Mouse (Mus musculus): ENCODE results near the gene Ankrd40.
A peak's percentile ranks its signal among the peaks of the same experiment; 100 is the strongest.

The Ankrd40 gene

GRCm38 (mm10) chr11:94323271-94323925, 4.4 kb upstream of the Ankrd40 start:
- DNase-seq (ENCODE audit: low spot score in 2 of 2): no peak

DNA sequence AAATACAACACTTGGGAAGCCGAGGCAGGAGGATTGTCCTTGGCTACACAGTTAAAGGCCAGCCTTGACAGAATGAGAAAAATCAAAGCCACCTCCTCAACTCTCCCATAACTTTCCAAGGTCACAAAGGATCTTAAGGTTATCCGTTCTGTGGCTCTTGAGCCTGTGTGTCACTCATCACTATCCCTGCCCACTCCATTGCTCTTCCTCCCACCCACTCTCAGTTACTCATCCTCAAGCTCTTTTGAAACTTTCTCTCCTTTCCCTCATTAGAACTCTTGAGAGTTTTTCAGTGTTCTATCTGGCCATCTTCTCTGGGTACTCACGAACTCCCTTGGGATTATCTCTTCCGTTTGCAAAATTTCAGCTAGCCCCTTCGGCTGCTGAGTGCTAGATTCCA, 3.2 kb upstream of the Ankrd40 start:
- no peak for DNase-seq (ENCODE audit: low spot score in 2 of 2)

- DNase-seq (ENCODE audit: low spot score in 2 of 2): no peak
Observed at GRCm38 (mm10) chr11:94326961-94327411, 815 bp upstream of the Ankrd40 start.

DNA sequence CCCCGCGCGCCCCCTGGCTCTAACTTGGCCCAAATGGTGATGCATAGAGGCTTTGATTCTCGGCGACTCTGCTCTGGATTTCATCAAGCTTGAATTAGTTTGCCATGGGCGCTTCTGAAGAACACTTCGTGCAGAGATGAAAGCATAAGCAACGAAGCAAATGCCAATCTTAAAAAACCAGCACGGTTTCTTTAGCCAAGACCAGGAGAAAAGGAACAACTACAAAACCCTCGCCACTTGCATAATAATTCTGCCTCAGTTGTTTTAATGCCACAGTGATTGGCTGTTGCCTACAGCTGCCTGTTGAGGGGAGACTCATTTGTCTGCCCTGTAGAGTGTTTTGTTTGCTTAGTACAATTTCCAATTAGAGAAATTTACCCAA, 834 bp downstream of the Ankrd40 start:
- DNase-seq (ENCODE audit: low spot score in 2 of 2): peak in 1 of 2 experiments; percentile 51

- DNase-seq (ENCODE audit: low spot score in 2 of 2): peak; percentile 55 to 76
Observed at GRCm38 (mm10) chr11:94329270-94329891, 1.6 kb downstream of the Ankrd40 start.

DNA sequence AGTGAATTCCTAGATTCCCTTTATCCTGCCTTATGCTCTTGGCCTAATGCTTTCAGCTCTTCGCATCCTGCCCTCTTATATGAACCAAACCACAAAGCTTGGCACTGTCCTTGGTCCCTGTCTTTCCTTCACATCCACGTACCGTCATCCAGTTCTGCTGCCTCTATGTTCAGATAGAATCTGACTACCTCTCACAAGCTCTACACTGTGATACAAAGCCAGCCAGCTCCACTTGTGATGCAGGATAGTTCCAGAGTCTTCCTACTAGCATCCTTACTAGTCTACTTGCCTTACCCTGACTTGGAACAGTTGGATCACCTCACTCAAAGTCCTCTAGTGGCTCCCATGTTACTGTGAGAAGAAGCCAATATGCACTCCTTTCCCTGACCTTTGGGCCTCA, 2.4 kb downstream of the Ankrd40 start:
- DNase-seq (ENCODE audit: low spot score in 2 of 2): no peak

DNA sequence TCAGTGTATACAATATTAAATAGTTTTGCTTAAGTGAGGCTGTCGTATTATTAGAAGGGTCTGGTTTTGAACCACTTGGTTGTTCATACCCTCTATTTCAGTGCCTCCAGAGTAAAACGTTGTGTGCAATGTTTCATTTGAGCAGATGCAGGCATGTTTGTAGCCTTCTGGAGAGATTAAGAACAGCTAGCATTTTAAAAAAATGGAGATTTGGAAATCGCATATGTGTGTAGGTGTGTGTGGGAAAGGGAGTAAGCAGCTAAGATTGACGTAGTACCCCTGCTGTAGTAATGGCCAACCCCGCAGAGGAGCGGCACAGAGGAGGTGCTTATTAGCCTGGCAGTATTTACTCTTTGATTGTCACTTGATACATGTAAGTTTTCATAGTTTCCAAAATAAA, 4.9 kb downstream of the Ankrd40 start:
- DNase-seq (ENCODE audit: low spot score in 2 of 2): no peak

DNA sequence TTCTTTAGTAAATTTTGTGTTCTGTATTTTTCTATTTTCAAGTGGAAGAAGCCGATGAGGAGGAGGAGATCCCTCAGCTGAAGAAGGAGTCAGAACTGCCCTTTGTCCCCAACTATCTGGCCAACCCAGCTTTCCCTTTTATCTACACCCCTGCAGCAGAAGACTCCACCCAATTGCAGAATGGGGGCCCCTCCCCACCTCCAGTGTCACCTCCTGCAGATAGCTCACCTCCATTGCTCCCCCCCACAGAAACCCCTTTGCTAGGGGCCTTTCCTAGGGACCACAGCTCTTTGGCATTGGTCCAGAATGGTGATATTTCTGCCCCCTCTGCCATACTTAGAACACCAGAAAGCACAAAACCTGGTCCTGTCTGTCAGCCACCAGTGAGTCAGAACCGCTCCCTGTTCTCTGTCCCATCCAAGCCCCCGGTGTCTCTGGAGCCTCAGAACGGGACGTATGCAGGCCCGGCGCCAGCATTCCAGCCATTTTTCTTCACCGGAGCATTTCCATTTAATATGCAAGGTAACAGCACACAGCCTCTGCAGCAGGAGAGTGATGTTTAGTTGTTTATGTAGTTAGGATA, 6.7 kb downstream of the Ankrd40 start:
- no peak for DNase-seq (ENCODE audit: low spot score in 2 of 2)

DNA sequence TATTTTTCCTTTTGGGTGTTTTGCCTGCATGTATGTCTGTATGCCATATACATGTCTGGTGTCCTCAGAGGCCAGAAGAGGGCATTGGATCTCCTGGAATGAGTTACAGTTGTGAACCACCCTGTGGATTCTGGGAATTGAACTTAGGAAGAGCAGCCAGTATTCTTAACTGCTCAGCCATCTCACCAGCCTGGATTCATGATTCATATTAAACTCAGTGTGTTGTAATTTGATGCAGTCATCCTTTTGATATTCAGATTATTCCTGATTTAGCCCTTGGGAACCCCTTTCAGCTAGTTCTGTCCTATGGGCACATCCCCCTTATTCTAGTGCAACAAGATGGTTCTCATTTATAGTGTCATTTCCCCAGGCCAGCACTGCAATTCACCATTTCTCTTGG, 8.8 kb downstream of the Ankrd40 start:
- DNase-seq (ENCODE audit: low spot score in 2 of 2): no peak

- DNase-seq (ENCODE audit: low spot score in 2 of 2): no peak
Observed at GRCm38 (mm10) chr11:94338347-94338746, 10.5 kb downstream of the Ankrd40 start.

- DNase-seq (ENCODE audit: low spot score in 2 of 2): peak in 1 of 2 experiments; percentile 53
Observed at GRCm38 (mm10) chr11:94339732-94340585, 12.2 kb downstream of the Ankrd40 start.

GRCm38 (mm10) chr11:94340948-94341933, 13.4 kb downstream of the Ankrd40 start:
- no peak for DNase-seq (ENCODE audit: low spot score in 2 of 2)

DNA sequence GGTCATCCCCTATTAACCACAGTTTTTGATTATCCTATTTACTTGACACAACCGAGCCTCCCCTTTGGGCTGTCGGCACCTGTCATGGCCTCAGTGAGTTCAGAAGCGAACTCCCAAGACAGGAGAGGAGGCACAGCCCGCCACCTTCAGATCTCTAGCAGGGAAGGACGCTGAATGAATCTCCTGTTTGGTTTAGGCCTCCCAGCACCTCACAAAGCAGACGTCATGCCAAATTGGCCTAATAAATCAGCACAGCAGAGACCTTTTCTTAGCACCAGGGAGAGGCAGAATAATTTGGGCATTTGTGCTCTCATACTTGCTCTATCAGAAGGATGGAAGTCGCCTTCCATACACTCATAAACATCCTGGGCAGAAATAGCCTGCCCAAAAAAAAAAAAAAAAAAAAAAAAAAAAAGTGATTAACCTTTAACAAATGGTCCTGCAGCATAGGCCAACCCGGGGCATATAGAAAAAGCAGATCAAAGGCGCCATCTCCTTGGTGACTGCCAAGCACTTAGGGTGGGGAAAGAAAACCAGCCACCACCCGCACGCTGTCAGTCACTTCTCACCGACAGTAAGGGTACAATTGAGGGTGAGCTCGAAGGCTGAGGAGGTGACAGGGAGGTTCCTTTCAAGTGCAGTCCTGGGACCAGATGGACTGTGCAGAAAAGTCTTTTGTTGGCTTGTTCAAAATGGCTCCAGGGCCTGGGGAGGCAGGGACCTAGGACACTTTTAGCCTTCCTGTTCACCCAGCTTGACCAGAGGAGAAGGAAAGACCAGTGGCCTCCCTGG, 14.5 kb downstream of the Ankrd40 start:
- DNase-seq (ENCODE audit: low spot score in 2 of 2): no peak

- DNase-seq (ENCODE audit: low spot score in 2 of 2): no peak
Observed at GRCm38 (mm10) chr11:94343955-94344358, 16.2 kb downstream of the Ankrd40 start.

GRCm38 (mm10) chr11:94344470-94344869, 16.7 kb downstream of the Ankrd40 start:
- DNase-seq (ENCODE audit: low spot score in 2 of 2): no peak

- DNase-seq (ENCODE audit: low spot score in 2 of 2): no peak
Observed at GRCm38 (mm10) chr11:94345926-94346325, 18.1 kb downstream of the Ankrd40 start.

DNA sequence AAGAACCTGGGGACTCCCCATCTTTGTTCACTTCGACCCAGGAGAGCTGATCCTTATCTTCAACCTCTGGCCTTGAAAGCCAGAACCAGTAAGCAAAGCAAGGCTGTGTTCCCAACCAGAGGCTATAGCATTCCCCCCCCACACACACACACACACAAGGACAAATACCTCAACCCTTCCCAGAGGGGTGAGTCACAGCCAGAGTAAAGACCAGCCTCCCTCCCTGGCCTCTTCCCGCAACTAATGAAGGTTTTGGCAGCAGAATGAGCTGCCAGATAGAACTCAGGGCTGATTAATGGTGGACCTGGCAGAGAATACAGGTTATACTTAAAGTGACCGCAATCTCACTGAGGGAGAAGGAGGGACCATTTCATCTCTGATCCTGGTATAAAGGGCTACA, 18.8 kb downstream of the Ankrd40 start:
- no peak for DNase-seq (ENCODE audit: low spot score in 2 of 2)

- no peak for DNase-seq (ENCODE audit: low spot score in 2 of 2)
Observed at GRCm38 (mm10) chr11:94347063-94347575, 19.3 kb downstream of the Ankrd40 start.

- DNase-seq (ENCODE audit: low spot score in 2 of 2): no peak
Observed at GRCm38 (mm10) chr11:94349839-94350238, 22.0 kb downstream of the Ankrd40 start.

DNA sequence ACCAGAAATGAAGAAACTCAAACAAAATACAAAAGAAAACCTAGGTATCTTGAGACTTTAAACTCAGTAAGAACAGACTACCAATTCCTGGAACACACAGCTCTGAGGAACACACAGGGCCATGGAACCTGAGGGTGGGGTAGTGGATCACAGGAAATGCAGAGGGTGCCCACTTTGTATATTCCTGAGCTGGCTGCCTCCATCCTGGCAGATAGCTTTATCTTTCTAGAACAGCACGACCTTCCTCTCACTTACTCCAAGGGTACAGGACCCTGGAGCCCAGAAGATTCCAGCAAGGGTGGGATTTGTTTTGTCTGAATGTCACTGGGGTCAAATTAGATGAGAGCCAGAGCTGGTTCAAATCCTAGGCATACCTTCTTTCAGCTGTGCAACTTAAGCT, 22.5 kb downstream of the Ankrd40 start:
- DNase-seq (ENCODE audit: low spot score in 2 of 2): no peak

All from frontal cortex, postnatal 36 days (tissue).